Mouse (Mus musculus) liver (tissue): Measurements from ENCODE around the gene Fndc3b.

ENCODE experiments used
- DNase-seq: peaks from one replicate; pipeline ENCODE4 v3.0.0-alpha.2; 2020; ENCODE audit warnings: mixed read lengths

Fndc3b gene

DNA sequence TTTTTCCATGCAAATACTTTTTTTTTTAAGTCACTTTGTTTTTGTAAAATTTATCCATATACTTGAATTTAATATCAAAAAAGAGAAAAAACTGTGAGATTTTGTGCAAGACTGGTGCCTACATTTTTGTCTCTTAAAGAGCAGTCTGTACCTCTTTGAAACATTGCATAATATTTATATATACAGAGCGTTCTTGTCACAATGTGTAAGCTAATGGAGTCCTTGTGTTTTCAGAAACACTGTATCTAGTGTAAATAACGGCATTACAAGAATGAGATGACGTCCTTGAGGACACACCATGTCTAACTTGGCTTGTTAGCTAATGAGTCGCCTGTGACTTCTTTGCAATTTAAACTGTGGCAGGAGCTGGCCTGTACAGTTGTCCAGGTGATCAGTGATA, 333.2 kb downstream of the Fndc3b start:
- no peak for DNase-seq

DNA sequence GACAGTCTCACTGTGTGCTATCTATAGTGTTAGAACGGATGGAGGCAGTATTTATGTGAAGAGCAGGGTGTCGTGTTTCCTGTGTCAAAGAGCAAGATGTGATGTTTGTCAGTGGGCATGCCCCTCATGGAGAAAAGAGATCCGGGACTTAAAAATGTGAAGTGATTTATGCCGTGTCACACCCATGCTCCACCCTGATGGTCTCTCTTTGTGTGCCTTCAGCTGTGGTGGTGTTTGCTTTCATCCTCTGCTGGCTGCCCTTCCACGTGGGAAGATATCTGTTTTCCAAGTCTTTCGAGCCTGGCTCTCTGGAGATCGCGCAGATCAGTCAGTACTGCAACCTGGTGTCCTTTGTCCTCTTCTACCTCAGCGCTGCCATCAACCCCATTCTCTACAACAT, 336.7 kb downstream of the Fndc3b start:
- no peak for DNase-seq

DNA sequence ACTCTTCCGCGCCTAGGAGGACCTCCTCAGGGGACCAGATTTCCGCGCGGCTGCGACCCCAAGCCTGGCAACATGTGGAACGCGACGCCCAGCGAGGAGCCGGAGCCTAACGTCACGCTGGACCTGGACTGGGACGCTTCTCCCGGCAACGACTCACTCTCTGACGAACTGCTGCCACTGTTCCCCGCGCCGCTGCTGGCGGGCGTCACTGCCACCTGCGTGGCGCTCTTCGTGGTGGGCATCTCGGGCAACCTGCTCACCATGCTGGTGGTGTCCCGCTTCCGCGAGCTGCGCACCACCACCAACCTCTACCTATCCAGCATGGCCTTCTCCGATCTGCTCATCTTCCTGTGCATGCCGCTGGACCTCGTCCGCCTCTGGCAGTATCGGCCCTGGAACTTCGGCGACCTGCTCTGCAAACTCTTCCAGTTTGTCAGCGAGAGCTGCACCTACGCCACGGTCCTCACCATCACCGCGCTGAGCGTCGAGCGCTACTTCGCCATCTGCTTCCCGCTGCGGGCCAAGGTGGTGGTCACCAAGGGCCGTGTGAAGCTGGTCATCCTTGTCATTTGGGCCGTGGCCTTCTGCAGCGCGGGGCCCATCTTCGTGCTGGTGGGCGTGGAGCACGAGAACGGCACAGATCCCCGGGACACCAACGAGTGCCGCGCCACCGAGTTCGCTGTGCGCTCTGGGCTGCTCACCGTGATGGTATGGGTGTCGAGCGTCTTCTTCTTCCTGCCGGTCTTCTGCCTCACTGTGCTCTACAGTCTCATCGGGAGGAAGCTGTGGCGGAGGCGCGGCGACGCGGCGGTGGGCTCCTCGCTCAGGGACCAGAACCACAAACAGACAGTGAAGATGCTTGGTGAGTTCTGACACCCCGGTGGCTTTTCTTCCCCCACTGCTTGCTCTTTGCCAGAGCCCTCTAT, 339.1 kb downstream of the Fndc3b start:
- DNase-seq: no peak

DNA sequence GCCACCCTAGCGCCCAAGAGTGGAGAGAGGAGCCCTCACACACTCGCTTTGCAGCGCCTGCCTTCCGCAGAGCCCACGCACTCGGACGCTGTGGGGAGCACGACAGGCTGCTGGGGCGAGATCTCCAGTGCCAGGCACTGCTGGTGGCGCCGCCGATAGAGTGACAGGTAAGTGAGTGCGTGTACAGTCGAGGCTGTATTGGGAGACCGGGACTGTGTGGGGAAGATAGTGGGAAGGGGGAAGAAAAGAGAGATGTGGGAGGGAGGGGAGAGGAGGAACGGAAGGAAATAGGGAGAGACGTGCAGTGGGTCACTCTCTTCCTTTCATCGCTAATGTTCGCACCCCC, 339.9 kb downstream of the Fndc3b start, which contains the start of gene Ghsr:
Gene Ghsr (plus strand): TSS at position 76 of the 346 bp plus-strand sequence.
- no peak for DNase-seq

DNA sequence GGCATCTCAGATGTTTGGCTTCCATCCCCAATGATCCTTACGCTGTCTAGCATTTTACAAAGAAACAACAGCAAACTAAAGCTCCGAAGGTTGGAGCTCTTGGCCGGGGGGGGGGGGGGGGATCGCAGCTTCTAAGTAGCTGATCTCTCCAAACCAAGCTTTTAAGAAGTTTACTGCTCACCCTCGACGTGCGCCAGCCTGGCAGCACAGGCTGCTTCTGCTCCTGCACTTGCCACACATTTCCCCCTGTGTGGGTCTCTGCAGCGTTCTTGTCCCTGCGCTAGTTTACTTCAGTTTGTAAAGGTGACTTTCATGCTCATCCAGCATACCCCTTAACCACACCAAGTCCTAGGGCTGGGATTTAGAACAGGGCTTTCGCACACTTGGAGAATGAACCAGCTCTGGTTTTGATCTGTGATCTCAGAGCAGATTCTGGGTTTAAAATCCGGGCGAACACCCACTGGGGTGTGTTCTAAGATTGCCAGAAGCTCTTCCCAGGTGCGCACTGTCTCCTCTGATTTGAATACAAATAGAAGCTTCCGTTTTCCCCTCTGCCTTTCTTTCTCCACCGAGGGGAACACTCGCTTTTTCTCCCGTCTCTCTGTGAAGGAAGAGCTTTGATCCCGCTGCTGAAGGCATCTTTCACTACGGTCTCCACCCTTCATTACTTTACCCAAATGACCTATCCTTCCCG, 340.4 kb downstream of the Fndc3b start:
- DNase-seq: no peak

DNA sequence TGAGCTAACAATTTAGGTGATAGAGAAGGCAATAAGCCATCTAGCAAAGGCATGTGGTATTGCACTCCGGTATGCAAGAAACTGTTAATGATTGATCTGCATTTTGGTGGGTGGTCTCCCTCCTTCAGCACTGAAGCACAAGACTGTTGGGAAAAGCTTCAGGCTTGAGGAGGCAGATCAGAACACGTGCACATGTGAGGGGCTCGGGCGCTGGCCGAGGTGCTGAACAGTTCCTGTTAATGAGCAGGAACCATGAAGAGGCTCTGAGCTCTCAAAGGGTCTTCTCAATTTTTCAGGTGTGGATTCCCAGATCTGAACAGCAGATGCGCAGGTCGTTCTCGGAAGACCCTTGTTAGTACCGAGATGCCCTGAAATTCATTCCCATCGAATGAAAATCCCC, 341.0 kb downstream of the Fndc3b start:
- DNase-seq: peak; percentile 46
